Mouse (Mus musculus) gastrocnemius, postnatal 10 days (tissue): Measurements from ENCODE around the gene Nol12. TPM values are rescaled to one million over a fixed set of nuclear protein-coding genes. Genes with fewer than 3 reads are reported as not detected.

Experiments used
- DNase-seq: peaks from one replicate; pipeline ENCODE4 v3.0.0; 2021; ENCODE audit warnings: mixed read lengths
- total RNA-seq, 2 experiments: library from RNA; stranded (reverse); gene quantifications; 2 replicates each; pipeline ENCODE4 v1.2.3; 2021

Nol12 gene
- total RNA-seq, 2 experiments from 2014 or later, result 27.1 to 30.7 TPM

- no peak for DNase-seq
Observed at GRCm38 (mm10) chr15:78948883-78949282, 14.2 kb downstream of the Nol12 start.

GRCm38 (mm10) chr15:78955663-78956062, 20.9 kb downstream of the Nol12 start:
- no peak for DNase-seq

GRCm38 (mm10) chr15:78956351-78956750, 21.6 kb downstream of the Nol12 start:
- no peak for DNase-seq

GRCm38 (mm10) chr15:78957021-78957420, 22.3 kb downstream of the Nol12 start:
- DNase-seq, result no peak

- DNase-seq, result no peak
Observed at GRCm38 (mm10) chr15:78959537-78959936, 24.8 kb downstream of the Nol12 start.

GRCm38 (mm10) chr15:78960088-78960487, 25.4 kb downstream of the Nol12 start:
- DNase-seq, result peak; percentile 64

GRCm38 (mm10) chr15:78962885-78963284, 28.2 kb downstream of the Nol12 start:
- peak; percentile 81 for DNase-seq

DNA sequence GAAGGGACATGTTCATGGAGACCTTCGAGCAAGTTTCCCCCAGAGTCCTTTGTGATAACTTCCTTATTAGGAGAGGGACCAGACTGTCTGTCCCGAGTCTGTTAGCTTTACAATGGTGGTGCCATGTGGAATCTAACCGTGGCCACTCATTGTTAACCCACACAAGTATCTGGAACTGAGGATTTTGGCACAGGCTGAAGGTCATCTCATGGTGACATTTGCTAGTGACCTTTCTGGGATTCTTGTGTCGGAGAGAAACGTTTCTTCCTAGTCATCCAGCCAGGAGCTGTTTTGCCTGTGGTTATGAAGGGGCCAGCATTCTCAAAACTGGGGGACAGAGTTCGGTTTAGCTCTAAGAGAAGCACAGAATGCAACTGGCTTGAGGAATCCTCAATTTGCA, 36.9 kb downstream of the Nol12 start:
- no peak for DNase-seq

DNA sequence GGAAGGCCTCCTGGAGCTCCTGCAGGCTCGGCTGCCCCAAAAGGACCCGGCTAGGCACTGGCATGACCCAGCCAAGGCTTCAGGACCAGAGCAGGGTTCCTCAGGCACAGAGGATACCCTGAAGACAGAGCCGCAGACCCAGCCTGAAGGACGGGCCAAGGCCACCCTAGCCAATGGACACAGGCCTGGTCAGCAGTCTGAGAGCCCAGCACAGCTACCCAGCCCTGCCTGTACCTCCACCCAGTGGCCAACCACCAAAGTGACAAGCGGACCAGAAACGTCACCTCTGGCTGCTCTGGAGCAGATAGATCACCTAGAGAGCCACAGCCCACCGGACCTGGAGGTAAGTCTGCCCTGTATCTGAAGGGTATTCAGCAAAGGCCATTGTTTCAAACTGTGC, 39.2 kb downstream of the Nol12 start:
- no peak for DNase-seq

GRCm38 (mm10) chr15:78977676-78978159, 43.0 kb downstream of the Nol12 start:
- DNase-seq, result no peak

GRCm38 (mm10) chr15:78978875-78979274, 44.1 kb downstream of the Nol12 start:
- peak; percentile 86 for DNase-seq

DNA sequence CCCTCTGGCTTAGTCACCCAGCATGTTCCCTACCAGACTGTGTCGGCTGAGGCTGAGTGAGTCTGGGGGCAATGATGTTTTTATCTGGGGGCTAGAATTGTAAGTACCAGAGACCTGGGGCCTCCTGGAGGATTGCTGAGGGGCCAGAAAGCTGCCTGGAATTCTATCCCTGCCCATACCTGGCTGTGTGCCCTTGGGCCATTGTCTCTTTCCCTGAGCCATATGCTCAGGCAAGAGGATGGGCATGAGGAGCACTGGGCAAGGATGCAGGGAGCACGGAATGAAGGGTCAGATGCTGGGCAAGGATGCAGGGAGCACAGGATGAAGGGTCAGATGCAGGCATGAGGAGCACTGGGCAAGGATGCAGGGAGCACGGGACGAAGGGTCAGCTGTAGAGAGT, 45.4 kb downstream of the Nol12 start:
- no peak for DNase-seq

DNA sequence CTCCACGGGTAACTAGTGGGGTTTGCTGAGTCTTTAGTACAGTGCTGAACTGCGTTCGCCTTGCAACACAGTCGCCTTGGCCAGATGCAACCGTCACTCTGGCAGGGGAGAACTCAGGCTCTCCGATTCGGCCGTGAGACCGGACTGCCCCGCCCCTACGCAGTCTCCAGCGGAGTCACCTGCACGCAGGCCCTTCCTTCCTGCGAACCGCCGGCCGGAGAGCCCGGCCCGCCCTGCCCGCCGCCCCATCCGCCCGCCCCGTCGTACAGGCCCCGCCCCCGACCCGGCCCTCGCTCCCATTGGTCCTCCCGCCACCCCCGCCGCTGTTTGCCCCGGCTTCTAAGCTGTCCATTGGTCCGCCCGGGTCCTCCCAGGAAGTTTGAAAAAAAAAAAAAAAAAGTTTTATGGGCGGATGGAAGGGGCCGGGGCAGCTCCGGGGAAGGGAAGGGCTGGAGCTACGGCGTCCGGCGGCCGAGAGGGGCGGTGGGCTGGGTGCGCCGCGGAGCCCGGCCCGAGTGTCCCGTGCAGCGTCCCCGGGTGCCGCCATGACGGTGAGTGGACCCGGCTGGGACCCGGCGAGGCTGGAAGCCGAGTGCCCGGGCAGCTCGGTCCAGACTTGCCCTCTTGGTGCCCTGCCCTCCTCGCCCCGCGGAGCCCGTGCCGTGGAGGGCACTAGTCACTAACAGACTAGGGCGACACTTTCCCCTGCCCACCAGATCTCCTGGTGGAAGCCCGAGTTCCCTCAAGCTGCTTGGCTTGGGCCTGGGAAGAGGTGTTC, 48.1 kb downstream of the Nol12 start:
- DNase-seq, result peak; percentile 92

GRCm38 (mm10) chr15:78983436-78984285, 48.9 kb downstream of the Nol12 start:
- DNase-seq, result peak; percentile 65

DNA sequence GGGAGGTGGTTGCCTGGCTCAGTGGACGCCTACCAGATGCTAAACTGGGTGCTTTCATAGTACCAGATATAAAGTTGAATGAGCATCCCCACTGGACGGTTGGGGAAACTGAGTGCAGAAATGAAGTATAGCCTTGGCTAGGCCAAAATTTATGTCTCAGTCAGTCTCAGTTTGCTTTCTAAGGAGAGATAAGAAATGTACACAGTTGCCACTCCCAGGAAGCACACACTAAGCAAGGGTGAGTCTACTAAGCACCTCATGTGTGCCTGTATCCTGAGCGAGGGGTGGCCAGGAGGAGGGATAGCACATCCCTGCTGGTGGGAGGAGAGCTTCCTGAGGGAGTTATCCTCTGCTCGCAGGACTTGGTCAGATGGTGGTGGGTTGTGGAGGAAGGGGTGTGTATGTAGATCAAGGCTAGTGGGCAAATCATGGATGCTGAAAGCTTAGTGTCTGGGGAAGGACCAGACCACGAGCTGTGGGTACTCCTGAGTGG, 49.6 kb downstream of the Nol12 start:
- DNase-seq, result no peak

GRCm38 (mm10) chr15:78986536-78987220, 51.9 kb downstream of the Nol12 start:
- DNase-seq, result peak; percentile 60

GRCm38 (mm10) chr15:78988499-78988971, 53.8 kb downstream of the Nol12 start:
- DNase-seq, result peak; percentile 67

DNA sequence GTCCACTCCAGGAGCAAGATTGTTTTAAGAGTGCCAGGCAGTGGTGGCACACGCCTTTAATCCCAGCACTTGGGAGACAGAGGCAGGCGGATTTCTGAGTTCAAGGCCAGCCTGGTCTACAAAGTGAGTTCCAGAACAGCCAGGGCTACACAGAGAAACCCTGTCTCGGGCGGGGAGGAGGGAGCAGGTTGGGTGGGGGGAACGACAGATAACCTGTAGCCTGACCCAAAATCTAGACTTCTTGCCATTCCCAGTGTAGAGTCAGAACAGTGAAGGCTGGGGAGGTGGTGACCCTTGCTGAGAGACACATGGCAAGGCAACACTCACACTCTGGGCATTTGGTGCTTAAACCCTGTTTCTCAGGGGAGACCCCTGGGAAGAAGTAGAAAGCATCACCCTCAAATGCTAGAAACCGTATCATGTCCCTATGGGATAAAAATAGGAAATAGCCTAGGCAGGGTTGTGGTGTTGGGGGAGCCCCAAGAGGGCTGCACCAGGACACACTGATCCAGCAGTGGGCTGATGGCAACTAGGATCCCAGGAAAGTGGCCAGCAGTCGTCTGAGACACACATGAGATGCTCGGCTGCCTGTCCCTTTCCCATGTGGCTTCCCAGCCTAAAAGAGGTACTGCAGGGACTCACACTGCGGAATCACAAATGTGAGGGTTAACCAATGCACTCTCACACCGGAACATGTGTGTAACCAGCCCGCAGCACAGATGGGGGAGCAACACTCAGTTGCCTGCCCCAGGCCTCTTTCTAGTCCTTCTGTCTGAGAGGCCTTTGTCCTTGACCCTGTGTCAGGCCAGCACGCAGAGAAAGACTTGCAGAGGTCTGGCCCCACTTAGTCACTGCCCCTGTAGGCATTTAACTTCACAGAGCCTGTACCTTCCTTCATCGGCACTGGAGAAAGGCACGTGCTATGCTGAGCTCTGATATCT, 54.7 kb downstream of the Nol12 start:
- DNase-seq, result no peak

DNA sequence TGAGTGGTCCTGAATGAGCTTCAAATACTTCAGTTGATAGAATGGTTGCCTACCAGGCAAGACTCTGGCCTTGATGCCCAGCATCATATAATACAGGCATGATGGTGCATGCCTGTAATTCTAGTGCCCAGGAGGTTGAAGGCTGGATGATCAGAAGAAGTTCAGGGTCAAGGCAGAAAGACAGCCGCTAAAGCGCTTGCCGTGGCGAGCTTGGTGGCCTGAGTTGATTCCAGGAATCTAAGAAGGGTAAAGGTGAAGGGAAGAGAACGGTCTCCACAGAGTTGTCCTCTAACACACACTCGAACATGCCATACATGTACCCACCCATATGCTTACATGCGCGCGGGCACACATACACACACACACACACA, 55.3 kb downstream of the Nol12 start:
- no peak for DNase-seq

DNA sequence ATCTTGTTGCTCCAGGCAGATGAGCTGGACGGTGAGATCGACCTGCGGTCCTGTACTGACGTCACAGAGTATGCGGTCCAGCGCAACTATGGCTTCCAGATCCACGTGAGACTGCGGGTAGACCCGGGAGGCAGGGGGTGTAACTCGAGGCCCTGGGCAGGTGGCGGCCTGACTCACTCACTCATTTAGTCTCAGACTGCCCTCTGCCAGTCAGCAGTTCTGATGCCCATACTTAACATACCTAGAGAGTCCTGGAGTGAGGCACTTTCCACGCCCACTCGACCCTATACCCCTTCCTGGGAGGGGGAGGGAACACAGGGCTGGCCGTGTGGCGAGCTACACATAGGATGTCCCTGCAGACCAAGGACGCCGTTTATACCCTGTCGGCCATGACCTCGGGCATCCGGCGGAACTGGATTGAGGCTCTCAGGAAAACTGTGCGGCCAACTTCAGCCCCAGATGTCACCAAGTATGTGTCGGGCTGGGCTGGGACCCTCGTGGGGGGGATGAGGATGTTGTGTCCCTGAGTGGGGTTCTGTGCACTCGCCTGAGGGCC, 56.3 kb downstream of the Nol12 start:
- no peak for DNase-seq

GRCm38 (mm10) chr15:78992235-78992634, 57.5 kb downstream of the Nol12 start:
- DNase-seq, result no peak
